Mouse (Mus musculus) CH12.LX (cell line): Measurements from ENCODE around the gene Ppp4r3b.

ENCODE experiments used
- CHD2 ChIP-seq: IDR thresholded peaks from 2 replicates; pipeline ENCODE4 v1.6.1; 2011; ENCODE audit warnings: low read length, improper control_type of control experiment
- CTCF ChIP-seq, 2 experiments: IDR thresholded peaks in 1 of 2; conservative IDR thresholded peaks in 1 of 2; 2 replicates each; pipeline ENCODE4 v1.5.1; 2011 to 2012; ENCODE audit warnings: low read depth in 2 of 2, low read length in 2 of 2, improper control_type of control experiment in 1 of 2, inconsistent platforms in 1 of 2, mild to moderate bottlenecking in 1 of 2, moderate library complexity in 1 of 2
- EP300 ChIP-seq: IDR thresholded peaks from 2 replicates; pipeline ENCODE4 v1.6.1; 2011; ENCODE audit warnings: low read length, improper control_type of control experiment
- HCFC1 ChIP-seq: IDR thresholded peaks from 2 replicates; pipeline ENCODE4 v1.6.1; 2012; ENCODE audit warnings: low read depth, mild to moderate bottlenecking, inconsistent platforms, low read length, improper control_type of control experiment
- JUN ChIP-seq: IDR thresholded peaks from 2 replicates; pipeline ENCODE4 v1.6.1; 2011; ENCODE audit warnings: low read depth, mild to moderate bottlenecking, low read length, improper control_type of control experiment, moderate library complexity; ENCODE audit not compliant: insufficient read depth
- MAFK ChIP-seq: IDR thresholded peaks from 2 replicates; pipeline ENCODE4 v1.6.1; 2011; ENCODE audit warnings: low read length, improper control_type of control experiment; ENCODE audit not compliant: insufficient replicate concordance
- MAX ChIP-seq: IDR thresholded peaks from 2 replicates; pipeline ENCODE4 v1.6.1; 2011; ENCODE audit warnings: low read length, improper control_type of control experiment
- NELFE ChIP-seq: IDR thresholded peaks from 2 replicates; pipeline ENCODE4 v1.6.1; 2011; ENCODE audit warnings: low read depth, low read length, improper control_type of control experiment
- POLR2A ChIP-seq: IDR thresholded peaks from 2 replicates; pipeline ENCODE4 v1.6.1; 2011; ENCODE audit warnings: low read depth, mild to moderate bottlenecking, improper control_type of control experiment, low read length
- SMC3 ChIP-seq: IDR thresholded peaks from 2 replicates; pipeline ENCODE4 v1.6.1; 2011; ENCODE audit warnings: low read depth, low read length, improper control_type of control experiment
- TCF12 ChIP-seq: IDR thresholded peaks from 2 replicates; pipeline ENCODE4 v1.6.1; 2014; ENCODE audit warnings: low read depth, mild to moderate bottlenecking, inconsistent platforms, low read length, improper control_type of control experiment
- UBTF ChIP-seq: IDR thresholded peaks from 2 replicates; pipeline ENCODE4 v1.6.1; 2012; ENCODE audit warnings: low read depth, mild to moderate bottlenecking, inconsistent platforms, low read length, improper control_type of control experiment, moderate library complexity
- USF1 ChIP-seq: IDR thresholded peaks from 2 replicates; pipeline ENCODE4 v1.6.1; 2014; ENCODE audit warnings: low read depth, mild to moderate bottlenecking, inconsistent platforms, low read length, improper control_type of control experiment
- ZC3H11A ChIP-seq: IDR thresholded peaks from 2 replicates; pipeline ENCODE4 v1.6.1; 2012; ENCODE audit warnings: low read depth, mild to moderate bottlenecking, inconsistent platforms, low read length, improper control_type of control experiment

GRCm38 (mm10) chr11:29238047-29238446 lies 65.4 kb downstream of the Ppp4r3b start:
- TF ChIP-seq POLR2A (no peak), CTCF (conservative IDR thresholded peaks at IDR 0.05 in 1 of 2, IDR thresholded peaks at IDR 0.05 in 1 of 2; ENCODE audit: low read depth in 2 of 2, low read length in 2 of 2) (peak in 1 of 2 experiments; percentile 41; a peak in 2 of 4 replicates), ZC3H11A (no peak), EP300 (no peak), MAFK (no peak), UBTF (no peak), USF1 (no peak), SMC3 (no peak), JUN (no peak), HCFC1 (no peak), MAX (no peak), TCF12 (no peak), CHD2 (no peak), NELFE (no peak)
